Comparison of ENCODE assay signal across 8 mouse cellular contexts in the genomic region with DNA sequence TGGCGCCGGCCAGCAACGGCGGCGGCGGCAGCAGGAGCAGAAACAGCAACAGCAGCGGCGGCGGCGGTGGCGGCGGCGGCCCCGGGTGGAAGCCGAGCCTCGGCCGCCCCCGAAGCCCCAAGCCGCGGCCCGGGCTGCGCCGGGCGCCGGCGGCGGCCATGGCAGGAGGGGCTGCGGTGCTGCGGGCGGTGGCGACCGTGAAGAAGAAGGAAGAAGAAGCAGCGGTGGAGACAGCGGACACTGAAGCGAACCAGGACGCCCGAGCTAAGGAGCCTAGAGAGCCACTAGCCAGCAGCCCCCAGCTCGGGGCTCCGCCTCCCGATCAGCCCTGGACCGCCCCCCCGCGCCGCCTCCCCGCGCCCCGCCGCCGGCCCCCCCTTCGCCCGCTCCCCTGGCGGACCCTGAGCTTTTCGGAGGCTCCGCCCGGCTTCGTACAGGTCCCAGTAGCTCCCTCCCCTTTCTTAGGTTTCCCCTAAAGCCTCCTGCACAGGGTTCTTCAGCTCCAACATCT. TPM values are rescaled to one million over a fixed set of nuclear protein-coding genes. Genes with fewer than 3 reads are reported as not detected.
A peak's percentile ranks its signal among the peaks of the same experiment; 100 is the strongest.
DNase-seq lines count a peak whose midpoint lies in the region; ATAC-seq and TF ChIP-seq lines count a peak whose summit lies in the region.

A gene (minus strand): TSS at position 411 of the 511 bp plus-strand sequence.

- H3K27ac ChIP-seq in forebrain, embryonic 12.5 days: peak within 1 kb of the TSS; percentile 42
- no peak within 1 kb of the TSS for H3K27ac ChIP-seq in intestine, embryonic 16.5 days (ENCODE audit: low read length)
- H3K27ac ChIP-seq in limb, embryonic 15.5 days: no peak within 1 kb of the TSS
- H3K27ac ChIP-seq in olfactory bulb, adult 2 months (ENCODE audit: insufficient read depth, low read depth, low read length): no peak within 1 kb of the TSS

- H3K4me2 ChIP-seq in forebrain, embryonic 12.5 days: peak within 1 kb of the TSS; percentile 96
- H3K4me2 ChIP-seq in intestine, embryonic 16.5 days (ENCODE audit: low read depth, low read length): peak within 1 kb of the TSS; percentile 95
- H3K4me2 ChIP-seq in limb, embryonic 15.5 days: peak within 1 kb of the TSS; percentile 98

- H3K9me3 ChIP-seq in forebrain, embryonic 12.5 days: no peaks in the 10 kb centered on the region
- H3K9me3 ChIP-seq in intestine, embryonic 16.5 days (ENCODE audit: control insufficient read depth, low read length): no peaks in the 10 kb centered on the region
- no peaks in the 10 kb centered on the region for H3K9me3 ChIP-seq in limb, embryonic 15.5 days

- H3K4me3 ChIP-seq in forebrain, embryonic 12.5 days (replicated peaks): peak within 1 kb of the TSS; percentile 77
- H3K4me3 ChIP-seq in intestine, embryonic 16.5 days (ENCODE audit: low read length): peak within 1 kb of the TSS; percentile 73
- peak within 1 kb of the TSS; percentile 65 for H3K4me3 ChIP-seq in limb, embryonic 15.5 days
- peak within 1 kb of the TSS; percentile 85 for H3K4me3 ChIP-seq in olfactory bulb, adult 2 months (ENCODE audit: insufficient read depth, low read depth, low read length)

- peaks cover 41% of the 10 kb centered on the region for H3K27me3 ChIP-seq in forebrain, embryonic 12.5 days
- peaks cover 37% of the 10 kb centered on the region for H3K27me3 ChIP-seq in intestine, embryonic 16.5 days (replicated peaks; ENCODE audit: control insufficient read depth, insufficient read depth, low read length)
- H3K27me3 ChIP-seq in limb, embryonic 15.5 days: peaks cover 42% of the 10 kb centered on the region

- under 1% methylated on average over 47 of the region's 56 CpGs for WGBS in forebrain, embryonic 12.5 days
- WGBS in intestine, embryonic 16.5 days: under 1% methylated on average over 37 of the region's 56 CpGs
- WGBS in limb, embryonic 15.5 days: 1% methylated on average over 18 of the region's 56 CpGs
- 4% methylated on average over 44 of the region's 56 CpGs for WGBS in olfactory bulb, adult 2 months

- peaks cover 25% of the 10 kb centered on the region for H3K4me1 ChIP-seq in forebrain, embryonic 12.5 days
- 0 out of 2 replicates have a peak, but pooled peaks cover 5% of the 10 kb centered on the region for H3K4me1 ChIP-seq in intestine, embryonic 16.5 days (ENCODE audit: control insufficient read depth, insufficient read depth, low read length)
- H3K4me1 ChIP-seq in limb, embryonic 15.5 days: peaks cover 27% of the 10 kb centered on the region
- peaks cover 8% of the 10 kb centered on the region; the same call in 1 of the 2 replicates for H3K4me1 ChIP-seq in olfactory bulb, adult 2 months (ENCODE audit: control insufficient read depth, insufficient read depth, low read length)

- peak; percentile 14 for TF ChIP-seq POLR2A in brain, embryonic 14.5 days (IDR thresholded peaks at IDR 0.05; ENCODE audit: borderline replicate concordance, extremely low read depth, insufficient read depth, insufficient read length, poor library complexity, severe bottlenecking)
- no peak for TF ChIP-seq POLR2A in olfactory bulb, adult 2 months (IDR thresholded peaks at IDR 0.05; ENCODE audit: insufficient read depth, low read depth, low read length)

- DNase-seq in kidney, adult 18-20 months: peak; percentile 9
- no peak for DNase-seq in kidney, adult 11 months
- peak; percentile 56 for DNase-seq in brain, embryonic 14.5 days (ENCODE audit: low read depth)
- no peak for DNase-seq in MN1 (ENCODE audit: low spot score)

- TF ChIP-seq CTCF in brain, embryonic 14.5 days (IDR thresholded peaks at IDR 0.05; ENCODE audit: borderline replicate concordance, extremely low read depth, insufficient read depth, insufficient read length): no peak
- no peak for TF ChIP-seq CTCF in olfactory bulb, adult 2 months (IDR thresholded peaks at IDR 0.05; ENCODE audit: insufficient read depth, low read depth, low read length)

- H3K36me3 ChIP-seq in forebrain, embryonic 12.5 days (replicated peaks): no peaks in the 10 kb centered on the region
- no peaks in the 10 kb centered on the region for H3K36me3 ChIP-seq in intestine, embryonic 16.5 days (ENCODE audit: control insufficient read depth, insufficient read depth, low read length)
- H3K36me3 ChIP-seq in limb, embryonic 15.5 days: no peaks in the 10 kb centered on the region

- peak; percentile 78 for ATAC-seq in forebrain, embryonic 12.5 days (ENCODE audit: low FRiP score)
- ATAC-seq in intestine, embryonic 16.5 days: peak; percentile 77; the same call in 1 of the 2 replicates
- ATAC-seq in limb, embryonic 15.5 days (ENCODE audit: insufficient number of reproducible peaks, low FRiP score, low TSS enrichment, low read depth): peak; percentile 41; the same call in 1 of the 2 replicates

- H3K9ac ChIP-seq in forebrain, embryonic 12.5 days: peak within 1 kb of the TSS; percentile 85
- peak within 1 kb of the TSS; percentile 67 for H3K9ac ChIP-seq in intestine, embryonic 16.5 days (ENCODE audit: low read depth, low read length)
- H3K9ac ChIP-seq in limb, embryonic 15.5 days: peak within 1 kb of the TSS; percentile 51

RNA-seq across cellular contexts. Expression of the gene that starts here (rescaled TPM):
- 11.8 and 23.7 TPM in 2 replicates for polyA plus RNA-seq in brain, embryonic 14.5 days (2012; rRNA removed)
- 1.7 and 1.9 TPM in 2 replicates for polyA plus RNA-seq in forebrain, embryonic 12.5 days (2016; fragmentation: Nextera tagmentation; extraction: Ambion mirVana)
- polyA plus RNA-seq in intestine, embryonic 16.5 days (2015; fragmentation: Nextera tagmentation; extraction: Ambion mirVana): 0.17 and 0.20 TPM in 2 replicates
- polyA plus RNA-seq in limb, embryonic 15.5 days (2015; fragmentation: Nextera tagmentation; extraction: Ambion mirVana): 0.96 and 1.5 TPM in 2 replicates
- not detected in 2 replicates for polyA plus RNA-seq in olfactory bulb, adult 2 months (2012; ENCODE audit: insufficient read depth, insufficient read length, low replicate concordance, missing spikeins)

Comparison
In these comparisons a context has a peak if more than half of its experiments do, and no peak if none do; other contexts are left out.
1. DNase-seq: peak in kidney, adult 18-20 months (single experiment) and brain, embryonic 14.5 days (single experiment); none in kidney, adult 11 months (single experiment) and MN1 (single experiment).
2. Peak in ATAC-seq, H3K4me3 ChIP-seq, H3K9ac ChIP-seq and H3K4me2 ChIP-seq in intestine, embryonic 16.5 days; RNA of the gene not detected or under 1 TPM.
3. Peak in every context shown above with its lines, with median percentiles within 50 percentile points of each other: ATAC-seq, H3K4me2 ChIP-seq, H3K4me3 ChIP-seq and H3K9ac ChIP-seq.